ENCODE assay signal across 10 mouse cellular contexts in genomic region chr11:59300185-59300584, GRCm38 (mm10). TPM values are rescaled to one million over a fixed set of nuclear protein-coding genes. Genes with fewer than 3 reads are reported as not detected.
DNase-seq lines count a peak whose midpoint lies in the region; ATAC-seq and TF ChIP-seq lines count a peak whose summit lies in the region.
"Had no signal": no experiment of that assay in that cellular context is flagged by ENCODE, and none has a peak within 500 bp of the region (broad histone marks: within the 10 kb centered on the region; RNA-seq: fewer than 3 reads in every experiment).

No protein-coding gene starts in this region.

- peaks cover 61% of the 10 kb centered on the region for H3K27me3 ChIP-seq in heart, postnatal 0 days (ENCODE audit: control insufficient read depth, insufficient read depth, low read length)
- peaks cover 83% of the 10 kb centered on the region for H3K27me3 ChIP-seq in heart, embryonic 12.5 days (replicated peaks)

- intact Hi-C loops in gastrocnemius, postnatal 36 days (cut with DNase I), result no loop called here

- H3K4me2 ChIP-seq in heart, postnatal 0 days (ENCODE audit: low read depth, low read length), result no peak overlapping the region
- no peak overlapping the region for H3K4me2 ChIP-seq in heart, embryonic 12.5 days
- H3K4me2 ChIP-seq: heart, embryonic 13.5 days; limb, embryonic 13.5 days had no signal

- H3K36me3 ChIP-seq in heart, postnatal 0 days (replicated peaks; ENCODE audit: control insufficient read depth, insufficient read depth, low read length), result no peaks in the 10 kb centered on the region
- no peaks in the 10 kb centered on the region for H3K36me3 ChIP-seq in heart, embryonic 12.5 days
- H3K36me3 ChIP-seq: heart, embryonic 13.5 days; limb, embryonic 13.5 days had no signal

- no peak for DNase-seq in heart, postnatal 0 days (ENCODE audit: low spot score)
- DNase-seq in right cerebral cortex, postnatal 4 days, result peak; percentile 49
- DNase-seq in right cerebral cortex, postnatal 25 days, result no peak
- peak; percentile 72 for DNase-seq in thymus, postnatal 4 days
- DNase-seq in frontal cortex, postnatal 25 days (ENCODE audit: low spot score in 2 of 2), result no peak
- no peak for DNase-seq in gastrocnemius, postnatal 36 days

- no peak overlapping the region for H3K4me3 ChIP-seq in heart, postnatal 0 days (ENCODE audit: low read depth, low read length)
- no peak overlapping the region for H3K4me3 ChIP-seq in heart, embryonic 12.5 days
- H3K4me3 ChIP-seq: heart, embryonic 13.5 days; limb, embryonic 13.5 days had no signal

- H3K4me1 ChIP-seq in heart, postnatal 0 days (ENCODE audit: control insufficient read depth, insufficient read depth), result no peaks in the 10 kb centered on the region
- no peaks in the 10 kb centered on the region for H3K4me1 ChIP-seq in heart, embryonic 12.5 days (replicated peaks)
- H3K4me1 ChIP-seq: heart, embryonic 13.5 days had no signal

- no peak overlapping the region for H3K27ac ChIP-seq in heart, postnatal 0 days (ENCODE audit: low read depth)
- H3K27ac ChIP-seq in heart, embryonic 12.5 days (ENCODE audit: poor library complexity, severe bottlenecking), result no peak overlapping the region
- H3K27ac ChIP-seq: heart, embryonic 13.5 days; limb, embryonic 13.5 days had no signal

- no peak overlapping the region for H3K9ac ChIP-seq in heart, postnatal 0 days (replicated peaks; ENCODE audit: low read depth, low read length)
- H3K9ac ChIP-seq in heart, embryonic 12.5 days, result no peak overlapping the region
- H3K9ac ChIP-seq: heart, embryonic 13.5 days; limb, embryonic 13.5 days had no signal

- TF ChIP-seq EP300 in heart, postnatal 0 days (IDR thresholded peaks at IDR 0.05; ENCODE audit: low read depth), result no peak

- no peaks in the 10 kb centered on the region for H3K9me3 ChIP-seq in heart, postnatal 0 days (replicated peaks; ENCODE audit: control insufficient read depth, low read length)
- H3K9me3 ChIP-seq in heart, embryonic 12.5 days (replicated peaks), result no peaks in the 10 kb centered on the region
- H3K9me3 ChIP-seq: heart, embryonic 13.5 days; limb, embryonic 13.5 days had no signal

- ATAC-seq in heart, postnatal 0 days (ENCODE audit: insufficient read depth, low read depth), result no peak
- ATAC-seq in heart, embryonic 12.5 days (ENCODE audit: insufficient number of reproducible peaks, low FRiP score), result no peak
- ATAC-seq in common myeloid progenitor, adult 5-6 weeks (replicated peaks; ENCODE audit: low read depth, poor library complexity, severe bottlenecking), result peak; percentile 58; the same call in 1 of the 2 replicates

- 12% methylated on average over 3 of the region's 3 CpGs for WGBS in heart, postnatal 0 days
- 19% methylated on average over 3 of the region's 3 CpGs for WGBS in heart, embryonic 12.5 days

- peak; percentile 44 for TF ChIP-seq CTCF in heart, postnatal 0 days (IDR thresholded peaks at IDR 0.05; ENCODE audit: low read depth)

RNA-seq across cellular contexts. Expression of gene Wnt9a, which starts 6.5 kb away (rescaled TPM):
- total RNA-seq in heart, postnatal 0 days (2014; rRNA removed; ENCODE audit: low replicate concordance), result 3.4 and 4.0 TPM in 2 replicates
- polyA plus RNA-seq in heart, postnatal 0 days (2015; fragmentation: Nextera tagmentation; extraction: Ambion mirVana), result 2.8 and 2.9 TPM in 2 replicates
- polyA plus RNA-seq in heart, embryonic 12.5 days (2016; fragmentation: Nextera tagmentation; extraction: Ambion mirVana), result 4.5 and 5.0 TPM in 2 replicates
- total RNA-seq in common myeloid progenitor, adult 5-6 weeks (2017), result not detected in 2 replicates
- total RNA-seq in gastrocnemius, postnatal 36 days (2021), result 1 to 10 TPM; 8.4 to 9.5 TPM

RNA-seq across cellular contexts. Expression of gene Wnt3a, which starts 9.6 kb away (rescaled TPM):
- total RNA-seq in heart, postnatal 0 days (2014; rRNA removed; ENCODE audit: low replicate concordance), result not detected in 2 replicates
- polyA plus RNA-seq in heart, postnatal 0 days (2015; fragmentation: Nextera tagmentation; extraction: Ambion mirVana), result not detected in 2 replicates
- polyA plus RNA-seq in heart, embryonic 12.5 days (2016; fragmentation: Nextera tagmentation; extraction: Ambion mirVana), result 0.08 TPM in 1 of 2 replicates, not detected in the other
- total RNA-seq in common myeloid progenitor, adult 5-6 weeks (2017), result not detected in 2 replicates
- not detected for total RNA-seq in gastrocnemius, postnatal 36 days (2021)
- polyA plus RNA-seq: heart, embryonic 13.5 days had no signal

Comparison
In these comparisons a context has a peak if more than half of its experiments do, and no peak if none do; other contexts are left out.
1. DNase-seq: peak in right cerebral cortex, postnatal 4 days (single experiment) and thymus, postnatal 4 days (single experiment); none in heart, postnatal 0 days (single experiment), right cerebral cortex, postnatal 25 days (single experiment), frontal cortex, postnatal 25 days (0 of 2) and gastrocnemius, postnatal 36 days (0 of 2).